Mouse (Mus musculus): ENCODE data around the gene Krtap4-2. TPM values are rescaled to one million over a fixed set of nuclear protein-coding genes. Genes with fewer than 3 reads are reported as not detected.
"Not testable (repeated sequence)": the region's sequence is repeated elsewhere in the genome, so short reads cannot be mapped to it uniquely, and the experiment has no call there.

Gene Krtap4-2
- polyA plus RNA-seq (2016; fragmentation: Nextera tagmentation; extraction: Ambion mirVana) = not detected in 2 replicates

GRCm38 (mm10) chr11:99634653-99635134, at the start of gene Krtap4-2:
Gene Krtap4-2 (minus strand): TSS chr11:99635084.
- Histone ChIP-seq H3K4me2 (replicated peaks) (no peak within 1 kb of the TSS), H3K4me1 (no peaks in the 10 kb centered on the region), H3K9me3 (no peaks in the 10 kb centered on the region), H3K9ac (no peak within 1 kb of the TSS), H3K27me3 (replicated peaks) (no peaks in the 10 kb centered on the region), H3K27ac (no peak within 1 kb of the TSS), H3K36me3 (no peaks in the 10 kb centered on the region), H3K4me3 (no peak within 1 kb of the TSS)
- no peak for ATAC-seq (ENCODE audit: low FRiP score, low read depth)
- WGBS = 32% methylated on average over 8 of the region's 8 CpGs

- Histone ChIP-seq H3K27ac (no peak overlapping the region), H3K4me3 (no peak overlapping the region), H3K4me2 (replicated peaks) (no peak overlapping the region), H3K27me3 (replicated peaks) (no peaks in the 10 kb centered on the region), H3K4me1 (no peaks in the 10 kb centered on the region), H3K9ac (no peak overlapping the region), H3K9me3 (no peaks in the 10 kb centered on the region), H3K36me3 (no peaks in the 10 kb centered on the region)
- no peak for ATAC-seq (ENCODE audit: low FRiP score, low read depth)
- WGBS = 94% methylated on average over 2 of the region's 2 CpGs
Measured at GRCm38 (mm10) chr11:99683481-99683880, 48.6 kb upstream of the Krtap4-2 start.

- no peak within 1 kb of the TSS for H3K27ac ChIP-seq
- ATAC-seq (ENCODE audit: low FRiP score, low read depth) = no peak
Measured at GRCm38 (mm10) chr11:99665860-99666259, 31.0 kb upstream of the Krtap4-2 start, which contains the start of gene Krtap4-6. Gene Krtap4-6 (minus strand): TSS chr11:99665960.

GRCm38 (mm10) chr11:99662802-99663201, 27.9 kb upstream of the Krtap4-2 start:
- Histone ChIP-seq H3K9ac (no peak overlapping the region), H3K27ac (no peak overlapping the region), H3K4me1 (no peaks in the 10 kb centered on the region), H3K9me3 (no peaks in the 10 kb centered on the region), H3K4me3 (no peak overlapping the region), H3K27me3 (replicated peaks) (no peaks in the 10 kb centered on the region), H3K36me3 (no peaks in the 10 kb centered on the region), H3K4me2 (replicated peaks) (no peak overlapping the region)
- WGBS = 89% methylated on average over 10 of the region's 10 CpGs
- no peak for ATAC-seq (ENCODE audit: low FRiP score, low read depth)

More at GRCm38 (mm10) chr11:99665860-99666259, 31.0 kb upstream of the Krtap4-2 start, which contains the start of gene Krtap4-6:
- no peak within 1 kb of the TSS for H3K9ac ChIP-seq
- no peak within 1 kb of the TSS for H3K4me3 ChIP-seq
- no peak within 1 kb of the TSS for H3K4me2 ChIP-seq (replicated peaks)
- H3K27me3 ChIP-seq (replicated peaks) = no peaks in the 10 kb centered on the region
- no peaks in the 10 kb centered on the region for H3K4me1 ChIP-seq
- no peaks in the 10 kb centered on the region for H3K9me3 ChIP-seq
- no peaks in the 10 kb centered on the region for H3K36me3 ChIP-seq

GRCm38 (mm10) chr11:99659256-99659655, 24.4 kb upstream of the Krtap4-2 start:
- H3K4me1 ChIP-seq = no peaks in the 10 kb centered on the region
- no peaks in the 10 kb centered on the region for H3K27me3 ChIP-seq (replicated peaks)
- H3K36me3 ChIP-seq = no peaks in the 10 kb centered on the region
- 87% methylated on average over 4 of the region's 4 CpGs for WGBS
- no peak overlapping the region for H3K4me3 ChIP-seq
- no peak overlapping the region for H3K27ac ChIP-seq
- no peak overlapping the region for H3K4me2 ChIP-seq (replicated peaks)
- no peaks in the 10 kb centered on the region for H3K9me3 ChIP-seq
- no peak for ATAC-seq (ENCODE audit: low FRiP score, low read depth)
- no peak overlapping the region for H3K9ac ChIP-seq

GRCm38 (mm10) chr11:99658467-99659010, 23.7 kb upstream of the Krtap4-2 start, which contains the start of gene Gm11563:
Gene Gm11563 (minus strand): TSS chr11:99658960.
- not testable (repeated sequence) for H3K4me2 ChIP-seq (replicated peaks); ATAC-seq (ENCODE audit: low FRiP score, low read depth)

GRCm38 (mm10) chr11:99657051-99657450, 22.2 kb upstream of the Krtap4-2 start:
- no peak overlapping the region for H3K4me2 ChIP-seq (replicated peaks)
- no peak for ATAC-seq (ENCODE audit: low FRiP score, low read depth)
- WGBS = 39% methylated on average over 5 of the region's 5 CpGs
- no peaks in the 10 kb centered on the region for H3K9me3 ChIP-seq
- no peak overlapping the region for H3K27ac ChIP-seq
- no peaks in the 10 kb centered on the region for H3K4me1 ChIP-seq
- no peaks in the 10 kb centered on the region for H3K36me3 ChIP-seq
- no peak overlapping the region for H3K4me3 ChIP-seq
- no peak overlapping the region for H3K9ac ChIP-seq
- no peaks in the 10 kb centered on the region for H3K27me3 ChIP-seq (replicated peaks)

More at GRCm38 (mm10) chr11:99658467-99659010, 23.7 kb upstream of the Krtap4-2 start, which contains the start of gene Gm11563:
- H3K27ac ChIP-seq; H3K27me3 ChIP-seq (replicated peaks); H3K9me3 ChIP-seq; H3K4me3 ChIP-seq; H3K36me3 ChIP-seq; H3K4me1 ChIP-seq; H3K9ac ChIP-seq: not testable (repeated sequence)
- 61% methylated on average over 10 of the region's 10 CpGs for WGBS

GRCm38 (mm10) chr11:99650136-99650535, 15.3 kb upstream of the Krtap4-2 start, which contains the start of gene Gm11555:
Gene Gm11555 (minus strand): TSS chr11:99650236.
- Histone ChIP-seq H3K27me3 (replicated peaks) (no peaks in the 10 kb centered on the region), H3K27ac (no peak within 1 kb of the TSS), H3K4me1 (no peaks in the 10 kb centered on the region), H3K9ac (no peak within 1 kb of the TSS), H3K9me3 (no peaks in the 10 kb centered on the region), H3K36me3 (no peaks in the 10 kb centered on the region), H3K4me2 (replicated peaks) (no peak within 1 kb of the TSS), H3K4me3 (no peak within 1 kb of the TSS)
- no peak for ATAC-seq (ENCODE audit: low FRiP score, low read depth)
- 82% methylated on average over 2 of the region's 2 CpGs for WGBS

GRCm38 (mm10) chr11:99646444-99646843, 11.6 kb upstream of the Krtap4-2 start:
- no peak for ATAC-seq (ENCODE audit: low FRiP score, low read depth)
- H3K4me2 ChIP-seq (replicated peaks) = no peak overlapping the region

GRCm38 (mm10) chr11:99644351-99644750, 9.5 kb upstream of the Krtap4-2 start:
- ATAC-seq (ENCODE audit: low FRiP score, low read depth) = no peak
- Histone ChIP-seq H3K36me3 (no peaks in the 10 kb centered on the region), H3K4me1 (no peaks in the 10 kb centered on the region), H3K27me3 (replicated peaks) (no peaks in the 10 kb centered on the region), H3K9me3 (no peaks in the 10 kb centered on the region), H3K27ac (no peak overlapping the region), H3K4me3 (no peak overlapping the region), H3K9ac (no peak overlapping the region), H3K4me2 (replicated peaks) (no peak overlapping the region)
- 75% methylated on average over 3 of the region's 3 CpGs for WGBS

More at GRCm38 (mm10) chr11:99646444-99646843, 11.6 kb upstream of the Krtap4-2 start:
- H3K9ac ChIP-seq = no peak overlapping the region
- WGBS = 92% methylated on average over 15 of the region's 15 CpGs
- no peaks in the 10 kb centered on the region for H3K4me1 ChIP-seq
- H3K36me3 ChIP-seq = no peaks in the 10 kb centered on the region
- H3K27me3 ChIP-seq (replicated peaks) = no peaks in the 10 kb centered on the region
- no peak overlapping the region for H3K27ac ChIP-seq
- H3K4me3 ChIP-seq = no peak overlapping the region
- no peaks in the 10 kb centered on the region for H3K9me3 ChIP-seq

- 91% methylated on average over 9 of the region's 9 CpGs for WGBS
- not testable (repeated sequence) for H3K27me3 ChIP-seq (replicated peaks); H3K4me3 ChIP-seq; H3K4me1 ChIP-seq; H3K27ac ChIP-seq; H3K9ac ChIP-seq; H3K9me3 ChIP-seq; H3K4me2 ChIP-seq (replicated peaks); H3K36me3 ChIP-seq; ATAC-seq (ENCODE audit: low FRiP score, low read depth)
Measured at GRCm38 (mm10) chr11:99643635-99644139, 8.8 kb upstream of the Krtap4-2 start, which contains the start of gene Krtap4-7. Gene Krtap4-7 (minus strand): TSS chr11:99644089.

GRCm38 (mm10) chr11:99640926-99641325, 6.0 kb upstream of the Krtap4-2 start:
- H3K36me3 ChIP-seq = no peaks in the 10 kb centered on the region
- H3K9ac ChIP-seq = no peak overlapping the region
- no peak overlapping the region for H3K4me3 ChIP-seq
- ATAC-seq (ENCODE audit: low FRiP score, low read depth) = no peak
- H3K27me3 ChIP-seq (replicated peaks) = no peaks in the 10 kb centered on the region
- H3K4me1 ChIP-seq = no peaks in the 10 kb centered on the region
- no peak overlapping the region for H3K27ac ChIP-seq
- H3K9me3 ChIP-seq = no peaks in the 10 kb centered on the region
- 60% methylated on average over 1 of the region's 1 CpGs for WGBS
- no peak overlapping the region for H3K4me2 ChIP-seq (replicated peaks)

GRCm38 (mm10) chr11:99637086-99637485, 2.2 kb upstream of the Krtap4-2 start:
- WGBS = 73% methylated on average over 1 of the region's 1 CpGs
- no peaks in the 10 kb centered on the region for H3K9me3 ChIP-seq
- H3K27me3 ChIP-seq (replicated peaks) = no peaks in the 10 kb centered on the region
- H3K4me1 ChIP-seq = no peaks in the 10 kb centered on the region
- H3K27ac ChIP-seq = no peak overlapping the region
- no peak for ATAC-seq (ENCODE audit: low FRiP score, low read depth)
- no peak overlapping the region for H3K4me2 ChIP-seq (replicated peaks)
- no peaks in the 10 kb centered on the region for H3K36me3 ChIP-seq
- H3K4me3 ChIP-seq = no peak overlapping the region
- H3K9ac ChIP-seq = no peak overlapping the region

Measured in neural tube, embryonic 12.5 days (tissue).